Mouse (Mus musculus) regulatory T cell (primary cell): ENCODE data around the gene Vsx1.

Experiments used
- in situ Hi-C: fragments of 300-600 bp; cut with MboI, MseI; formaldehyde crosslinking; loops from one replicate; pipeline ENCODE4 v1.15.1; 2025; ENCODE audit warnings: high pct_unique_total_duplicates

Vsx1 gene

GRCm38 (mm10) chr2:150689223-150689800 lies at the start of gene Vsx1:
TSS of gene Vsx1 (minus strand) at chr2:150689360.
- in situ Hi-C loops, result no loop called here

GRCm38 (mm10) chr2:150737881-150738280 lies 48.7 kb upstream of the Vsx1 start:
- in situ Hi-C loops, result no loop called here

DNA sequence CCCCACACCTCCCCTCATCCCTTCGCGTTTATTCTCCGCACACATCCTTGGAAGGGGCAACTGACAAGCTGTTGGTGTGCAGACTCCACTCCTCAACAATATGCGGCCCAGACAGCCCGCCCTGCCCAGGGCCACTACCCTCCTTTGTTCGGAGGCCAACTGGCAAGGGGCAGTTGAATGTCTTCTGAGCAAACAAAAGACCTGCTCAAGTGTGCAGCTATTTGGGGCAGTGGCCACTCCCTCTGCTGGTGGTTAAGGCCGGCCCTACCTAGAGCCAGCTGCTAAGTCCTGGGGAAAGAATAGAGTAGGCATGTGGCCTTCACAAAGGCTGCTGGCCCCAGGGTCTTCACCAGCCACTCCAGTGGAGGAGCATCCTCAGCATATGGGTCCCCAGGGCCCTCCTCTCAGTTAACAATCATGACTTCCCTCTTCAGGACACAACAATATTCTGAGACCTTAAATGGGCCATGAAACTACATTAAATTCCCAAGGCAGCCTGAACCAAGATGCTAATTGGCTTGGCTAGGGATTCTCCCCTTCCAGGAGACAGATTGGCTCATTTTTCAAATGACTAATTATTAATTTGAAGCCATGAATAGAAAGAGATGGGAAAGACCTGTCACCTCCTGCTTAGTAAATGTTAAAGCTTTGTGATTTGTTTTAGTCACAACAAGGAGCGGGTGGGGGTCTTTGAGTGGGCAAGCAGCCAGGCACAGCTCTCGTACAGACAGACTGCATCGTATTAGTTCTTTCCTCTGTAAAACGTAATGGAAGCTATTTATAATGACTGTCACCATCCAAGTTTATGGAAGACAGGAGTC lies 46.8 kb upstream of the Vsx1 start:
- in situ Hi-C loops, result no loop called here

GRCm38 (mm10) chr2:150712167-150712674 lies 23.1 kb upstream of the Vsx1 start:
- in situ Hi-C loops, result no loop called here

DNA sequence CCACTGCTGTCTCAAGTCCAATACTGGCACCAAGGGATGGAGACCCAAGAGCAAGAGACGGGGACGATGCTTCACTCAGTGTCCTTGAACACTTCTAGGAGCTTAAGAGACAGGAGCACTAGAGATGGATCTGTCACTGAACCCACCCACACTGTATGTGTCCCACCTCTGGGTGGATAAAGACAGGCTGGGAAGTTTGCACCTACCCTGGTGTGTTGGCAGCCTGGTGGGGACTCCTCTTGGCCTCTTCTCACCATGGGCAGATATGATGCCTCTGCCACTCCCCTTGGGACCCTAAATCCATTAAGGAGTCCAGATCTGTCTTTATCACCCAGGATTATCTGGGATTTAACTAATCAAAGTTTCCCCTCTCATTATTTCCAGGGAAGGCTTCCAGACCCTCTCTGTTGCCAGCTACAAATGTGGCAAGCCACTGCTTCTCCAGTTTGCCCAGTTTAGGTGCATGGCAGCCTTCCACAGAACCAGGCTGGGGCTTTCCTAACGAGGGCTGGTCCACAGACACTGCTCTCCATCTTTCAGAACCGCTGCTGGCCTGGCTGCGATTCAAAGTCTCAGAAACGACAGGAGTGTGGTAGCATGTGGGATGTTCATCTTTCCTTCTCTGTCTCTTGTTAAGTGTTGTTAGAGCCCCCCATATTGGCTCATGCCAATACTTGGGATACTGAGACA lies 2.5 kb upstream of the Vsx1 start:
- in situ Hi-C loops, result no loop called here

GRCm38 (mm10) chr2:150690216-150690615 lies 1.1 kb upstream of the Vsx1 start:
- in situ Hi-C loops, result no loop called here

GRCm38 (mm10) chr2:150688541-150689186 lies 496 bp downstream of the Vsx1 start:
- in situ Hi-C loops, result no loop called here

GRCm38 (mm10) chr2:150687871-150688540 lies 1.2 kb downstream of the Vsx1 start:
- in situ Hi-C loops, result no loop called here

DNA sequence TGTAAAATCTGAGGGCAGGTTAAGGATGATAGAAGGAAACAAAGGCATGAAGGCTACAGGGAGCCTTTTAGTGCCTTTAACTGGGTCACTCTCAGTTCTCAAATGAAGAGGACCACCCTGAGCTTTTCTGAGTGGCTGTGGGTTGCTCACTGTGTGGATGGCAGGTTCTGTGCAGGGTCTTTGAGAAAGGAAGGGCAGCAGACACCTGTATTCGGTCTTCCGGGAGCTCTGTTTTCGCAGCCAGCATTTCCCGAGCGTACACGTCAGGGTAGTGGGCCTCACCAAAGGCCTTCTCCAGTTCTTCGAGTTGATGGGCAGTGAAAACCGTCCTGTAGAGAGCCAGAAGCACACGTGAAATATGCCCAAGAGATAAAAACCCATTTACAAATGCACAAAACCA lies 3.8 kb downstream of the Vsx1 start:
- in situ Hi-C loops, result no loop called here

- in situ Hi-C loops, result no loop called here
Observed at GRCm38 (mm10) chr2:150684451-150684850, 4.7 kb downstream of the Vsx1 start.

DNA sequence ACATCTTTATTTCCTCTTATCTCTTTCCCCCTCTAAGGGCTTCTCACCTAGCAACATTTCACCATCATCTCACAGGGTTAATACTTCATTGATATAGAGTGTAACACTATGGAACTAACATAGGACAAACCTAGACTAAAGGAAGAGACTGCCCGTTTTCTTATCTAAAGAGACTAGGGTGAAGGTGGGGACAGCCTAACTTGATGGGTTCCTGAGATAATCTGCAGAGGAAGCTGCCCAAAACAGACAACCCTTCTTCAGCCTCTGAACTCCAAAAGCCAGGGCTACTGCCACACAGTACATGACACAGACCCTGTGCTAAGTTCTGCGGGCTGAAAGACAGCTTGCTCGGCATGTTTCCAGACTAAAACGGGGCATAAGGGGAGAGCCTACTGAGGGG lies 7.6 kb downstream of the Vsx1 start:
- in situ Hi-C loops, result no loop called here

- in situ Hi-C loops, result loop anchor here (5.0 to 10.0 kb wide), 2 partner anchors 69 to 544 kb away; partner anchors contain the start of genes Entpd6 and Zfp120
Observed at GRCm38 (mm10) chr2:150678392-150678791, 10.8 kb downstream of the Vsx1 start.

GRCm38 (mm10) chr2:150675525-150675924 lies 13.6 kb downstream of the Vsx1 start:
- in situ Hi-C loops, result loop anchor here (5.0 to 10.0 kb wide), 2 partner anchors 72 to 541 kb away; partner anchors contain the start of genes Entpd6 and Zfp120

DNA sequence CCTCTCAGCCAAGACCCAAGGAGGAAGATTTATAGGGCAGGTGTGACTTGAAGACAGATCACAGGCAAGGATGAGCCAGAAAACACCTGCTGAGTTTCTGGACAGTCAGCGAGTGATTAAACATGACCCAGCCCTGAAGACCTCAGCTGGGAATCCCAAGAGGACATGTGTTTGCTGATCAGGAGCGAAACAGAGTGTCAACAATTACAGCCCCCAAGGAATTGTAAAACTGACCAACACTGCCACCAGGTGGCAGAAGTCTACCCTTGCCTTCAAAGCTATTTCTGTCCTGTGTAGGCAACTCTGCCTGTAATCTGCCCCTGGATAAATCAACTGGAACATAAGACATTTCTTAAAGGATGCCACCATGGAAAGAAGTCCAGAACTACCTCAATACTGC lies 14.3 kb downstream of the Vsx1 start:
- in situ Hi-C loops, result loop anchor here (5.0 to 25.0 kb wide), 5 partner anchors 63 to 862 kb away; partner anchors contain the start of genes Entpd6, Fkbp1a and Zfp120

DNA sequence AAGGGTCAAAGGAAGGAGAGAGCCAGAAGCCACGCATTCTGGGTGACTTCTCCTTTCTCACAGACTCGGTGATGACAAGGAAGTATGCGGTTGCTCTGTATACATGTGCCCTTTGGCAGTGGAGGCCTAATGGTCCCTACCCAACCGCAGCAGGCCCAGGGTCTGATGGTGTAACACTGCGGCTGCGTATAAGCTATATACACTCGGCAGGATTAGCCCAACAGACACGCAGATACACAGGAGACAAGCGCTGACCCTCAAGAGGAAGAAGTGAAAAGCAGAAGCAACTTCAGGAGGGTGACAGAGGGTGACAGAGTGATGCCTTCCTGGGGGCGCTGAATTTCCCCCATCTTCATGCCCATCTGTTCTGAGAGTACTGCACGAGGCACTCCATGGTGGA lies 15.2 kb downstream of the Vsx1 start:
- in situ Hi-C loops, result loop anchor here (5.0 to 25.0 kb wide), 4 partner anchors 62 to 863 kb away; partner anchors contain the start of genes Fkbp1a and Zfp120

- in situ Hi-C loops, result loop anchor here (5.0 to 25.0 kb wide), 4 partner anchors 59 to 866 kb away; partner anchors contain the start of genes Fkbp1a and Zfp120
Observed at GRCm38 (mm10) chr2:150671609-150672290, 17.4 kb downstream of the Vsx1 start.

DNA sequence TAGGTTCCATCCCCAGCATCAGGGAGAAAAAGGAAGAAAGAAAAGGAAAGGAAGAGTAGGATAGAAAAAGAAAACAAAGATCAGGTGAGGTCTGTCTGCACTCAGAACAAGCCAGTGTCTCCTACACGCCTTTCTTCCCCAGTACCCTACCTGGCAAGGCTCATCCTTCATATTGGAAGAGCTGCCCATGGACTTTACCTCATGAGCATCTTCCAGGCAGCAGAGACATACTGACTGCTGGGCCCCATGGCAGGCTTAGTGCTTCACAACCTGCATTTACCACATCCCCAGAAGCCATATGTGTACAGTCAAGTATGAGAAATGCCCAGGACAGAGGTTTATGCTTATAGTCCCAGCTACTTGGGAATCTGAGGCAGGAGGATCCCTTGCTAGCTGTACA lies 18.2 kb downstream of the Vsx1 start:
- in situ Hi-C loops, result loop anchor here (5.0 to 25.0 kb wide), 4 partner anchors 59 to 866 kb away; partner anchors contain the start of genes Fkbp1a and Zfp120

DNA sequence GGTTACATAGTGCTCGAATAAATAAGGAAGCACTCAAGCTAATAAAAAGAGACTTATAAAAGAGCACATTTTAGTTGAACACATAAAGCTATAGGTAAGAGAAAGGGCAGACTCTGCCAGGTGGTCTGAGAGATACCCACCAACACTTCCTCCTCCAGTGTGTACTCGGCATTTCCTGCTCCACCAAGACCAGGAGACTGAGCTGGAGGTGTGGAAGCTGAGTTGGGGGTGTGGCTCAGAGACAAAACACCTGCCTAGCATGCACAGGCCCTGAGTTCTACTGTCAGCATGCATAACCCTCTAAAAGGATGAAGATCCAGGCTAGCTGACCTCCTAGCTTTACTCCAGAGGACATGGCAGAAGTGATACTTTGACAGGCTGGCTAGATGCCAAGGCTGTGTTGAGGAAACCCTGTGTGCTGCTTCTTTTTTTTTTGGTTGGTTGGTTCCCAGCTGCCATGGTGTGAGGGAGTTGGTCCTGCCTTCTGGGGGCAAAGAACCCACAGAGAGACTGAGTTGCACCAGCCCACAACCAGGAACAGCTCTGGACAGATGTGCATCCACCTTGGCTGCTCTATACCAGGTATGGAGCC lies 19.6 kb downstream of the Vsx1 start:
- in situ Hi-C loops, result loop anchor here (5.0 to 25.0 kb wide), 5 partner anchors 57 to 868 kb away; partner anchors contain the start of genes Fkbp1a and Zfp120

- in situ Hi-C loops, result loop anchor here (10.0 to 25.0 kb wide), 2 partner anchors 354 to 868 kb away; partner anchors contain the start of gene Fkbp1a
Observed at GRCm38 (mm10) chr2:150668956-150669355, 20.2 kb downstream of the Vsx1 start.
